Mouse (Mus musculus) embryo, embryonic 9.5 days (tissue): ENCODE results near the gene Ankrd53.
"Not testable (repeated sequence)": the region's sequence is repeated elsewhere in the genome, so short reads cannot be mapped to it uniquely, and the experiment has no call there.

Source experiments
- DNase-seq: peaks from one replicate; pipeline ENCODE4 v3.0.0-alpha.2; 2017; ENCODE audit errors: extremely low spot score

Gene Ankrd53

GRCm38 (mm10) chr6:83766982-83767381 lies 4.5 kb downstream of the Ankrd53 start:
- DNase-seq = no peak

- no peak for DNase-seq
These were observed 6.0 kb downstream of the Ankrd53 start for GRCm38 (mm10) chr6:83768485-83768884.

- DNase-seq = no peak
These were observed 11.7 kb downstream of the Ankrd53 start for GRCm38 (mm10) chr6:83774126-83774525.

- DNase-seq = peak; percentile 39
These were observed 12.5 kb downstream of the Ankrd53 start for GRCm38 (mm10) chr6:83774781-83775563.

- DNase-seq = peak; percentile 95
These were observed 13.3 kb downstream of the Ankrd53 start, which contains the start of gene Tex261 for GRCm38 (mm10) chr6:83775638-83776293. Gene Tex261, minus strand, starts transcription at chr6:83775813.

GRCm38 (mm10) chr6:83778306-83778705 lies 15.9 kb downstream of the Ankrd53 start:
- DNase-seq = no peak

- DNase-seq = peak; percentile 54
These were observed 16.6 kb downstream of the Ankrd53 start for GRCm38 (mm10) chr6:83779026-83779425.

GRCm38 (mm10) chr6:83786426-83786825 lies 24.0 kb downstream of the Ankrd53 start:
- DNase-seq = no peak

GRCm38 (mm10) chr6:83788554-83788953 lies 26.1 kb downstream of the Ankrd53 start:
- DNase-seq = peak; percentile 36

GRCm38 (mm10) chr6:83790533-83790932 lies 28.1 kb downstream of the Ankrd53 start:
- DNase-seq = not testable (repeated sequence)

- no peak for DNase-seq
These were observed 28.9 kb downstream of the Ankrd53 start for GRCm38 (mm10) chr6:83791251-83791890.

- DNase-seq = peak; percentile 94
These were observed 32.4 kb downstream of the Ankrd53 start, which contains the start of gene Nagk for GRCm38 (mm10) chr6:83794760-83795296. Gene Nagk, plus strand, starts transcription at chr6:83794982.

- no peak for DNase-seq
These were observed 33.1 kb downstream of the Ankrd53 start for GRCm38 (mm10) chr6:83795492-83795900.

GRCm38 (mm10) chr6:83796686-83797085 lies 34.2 kb downstream of the Ankrd53 start:
- DNase-seq = no peak

- DNase-seq = no peak
These were observed 39.6 kb downstream of the Ankrd53 start for GRCm38 (mm10) chr6:83802033-83802432.

- no peak for DNase-seq
These were observed 40.4 kb downstream of the Ankrd53 start for GRCm38 (mm10) chr6:83802846-83803245.

- DNase-seq = no peak
These were observed 53.4 kb downstream of the Ankrd53 start for GRCm38 (mm10) chr6:83815801-83816200.
